Mouse (Mus musculus): ENCODE data around the gene Mmrn2. TPM values are rescaled to one million over a fixed set of nuclear protein-coding genes. Genes with fewer than 3 reads are reported as not detected.
A peak's percentile ranks its signal among the peaks of the same experiment; 100 is the strongest.

The Mmrn2 gene
- polyA plus RNA-seq, 1 experiment from 2014 or later: 15.6 TPM

DNA sequence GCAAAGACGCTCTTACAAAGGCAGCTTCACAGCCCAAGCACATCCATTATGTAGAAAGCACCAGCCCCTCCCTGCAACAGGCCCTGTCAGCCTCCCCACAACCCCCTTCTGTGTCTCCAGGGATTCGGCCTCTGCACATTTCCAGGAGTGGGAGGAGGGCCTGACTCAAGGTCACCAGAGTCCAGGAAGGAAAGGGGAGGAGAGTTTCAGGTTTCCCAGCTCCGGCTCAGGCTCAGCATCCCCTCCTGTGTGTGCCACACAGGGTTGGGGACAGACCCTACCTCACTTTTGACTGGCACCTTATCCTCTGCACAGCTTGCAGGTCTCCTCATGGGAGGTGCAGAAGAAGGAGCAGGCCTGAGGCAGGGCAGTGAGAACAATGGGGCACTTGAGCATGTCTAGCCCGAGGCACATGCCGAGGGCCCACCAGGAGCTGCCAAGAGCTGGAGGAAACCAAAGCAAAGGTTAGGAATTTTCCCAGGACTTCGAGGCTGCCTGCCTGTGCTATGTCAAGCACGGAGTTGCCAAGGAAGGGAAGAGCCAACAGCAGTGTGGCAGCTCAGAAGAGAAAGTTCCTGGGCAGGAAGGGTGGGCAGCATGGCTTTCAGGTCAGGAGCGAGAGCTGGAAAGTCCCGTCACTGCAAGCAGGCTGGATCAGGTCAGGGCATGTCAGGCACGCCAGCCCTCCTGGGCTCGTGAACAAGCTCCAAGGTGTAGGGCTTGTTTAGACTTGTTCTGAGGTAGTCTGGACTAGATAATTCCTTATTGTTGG is 3.5 kb downstream of the Mmrn2 start:
- 0 out of 2 replicates have a peak overlapping the region, but pooled peaks have one; percentile 9 for H3K9ac ChIP-seq (ENCODE audit: low read length)
- peak overlapping the region; percentile 72 for H3K27ac ChIP-seq (ENCODE audit: low read length)
- H3K4me1 ChIP-seq (replicated peaks; ENCODE audit: control insufficient read depth, insufficient read depth, low read length): peaks cover 22% of the 10 kb centered on the region
- no peak overlapping the region for H3K4me3 ChIP-seq (ENCODE audit: low read length)
- WGBS: 23% methylated on average over 11 of the region's 11 CpGs
- no peaks in the 10 kb centered on the region for H3K27me3 ChIP-seq (ENCODE audit: control insufficient read depth, insufficient read depth, low read depth, low read length)
- H3K36me3 ChIP-seq (ENCODE audit: control insufficient read depth, insufficient read depth, low read length): no peaks in the 10 kb centered on the region
- no peaks in the 10 kb centered on the region for H3K9me3 ChIP-seq (ENCODE audit: control insufficient read depth, low read length)
- ATAC-seq (ENCODE audit: low read depth): peak; percentile 59
- peak overlapping the region; percentile 27; the same call in 1 of the 2 replicates for H3K4me2 ChIP-seq (ENCODE audit: low read depth, low read length)

GRCm38 (mm10) chr14:34382921-34383704 is 7.8 kb downstream of the Mmrn2 start:
- peaks cover 9% of the 10 kb centered on the region; the same call in 1 of the 2 replicates for H3K4me1 ChIP-seq (replicated peaks; ENCODE audit: control insufficient read depth, insufficient read depth, low read length)
- H3K4me3 ChIP-seq (ENCODE audit: low read length): no peak overlapping the region
- no peak overlapping the region for H3K27ac ChIP-seq (ENCODE audit: low read length)
- H3K4me2 ChIP-seq (ENCODE audit: low read depth, low read length): no peak overlapping the region
- no peak for ATAC-seq (ENCODE audit: low read depth)
- 87% methylated on average over 9 of the region's 9 CpGs for WGBS
- H3K9ac ChIP-seq (ENCODE audit: low read length): no peak overlapping the region
- H3K9me3 ChIP-seq (ENCODE audit: control insufficient read depth, low read length): no peaks in the 10 kb centered on the region
- H3K27me3 ChIP-seq (ENCODE audit: control insufficient read depth, insufficient read depth, low read depth, low read length): no peaks in the 10 kb centered on the region
- no peaks in the 10 kb centered on the region for H3K36me3 ChIP-seq (ENCODE audit: control insufficient read depth, insufficient read depth, low read length)

GRCm38 (mm10) chr14:34393295-34393694 is 18.0 kb downstream of the Mmrn2 start:
- Histone ChIP-seq H3K9me3 (ENCODE audit: control insufficient read depth, low read length) (peaks cover 3% of the 10 kb centered on the region; the same call in 1 of the 2 replicates), H3K36me3 (ENCODE audit: control insufficient read depth, insufficient read depth, low read length) (no peaks in the 10 kb centered on the region), H3K4me1 (replicated peaks; ENCODE audit: control insufficient read depth, insufficient read depth, low read length) (no peaks in the 10 kb centered on the region), H3K27ac (ENCODE audit: low read length) (no peak overlapping the region), H3K9ac (ENCODE audit: low read length) (no peak overlapping the region), H3K4me3 (ENCODE audit: low read length) (no peak overlapping the region), H3K4me2 (ENCODE audit: low read depth, low read length) (no peak overlapping the region), H3K27me3 (ENCODE audit: control insufficient read depth, insufficient read depth, low read depth, low read length) (no peaks in the 10 kb centered on the region)
- ATAC-seq (ENCODE audit: low read depth): no peak
- WGBS: 68% methylated on average over 4 of the region's 4 CpGs

GRCm38 (mm10) chr14:34397871-34398270 is 22.6 kb downstream of the Mmrn2 start:
- Histone ChIP-seq H3K36me3 (ENCODE audit: control insufficient read depth, insufficient read depth, low read length) (peaks cover 6% of the 10 kb centered on the region; the same call in 1 of the 2 replicates), H3K4me1 (replicated peaks; ENCODE audit: control insufficient read depth, insufficient read depth, low read length) (no peaks in the 10 kb centered on the region), H3K9ac (ENCODE audit: low read length) (no peak overlapping the region), H3K27ac (ENCODE audit: low read length) (no peak overlapping the region), H3K27me3 (ENCODE audit: control insufficient read depth, insufficient read depth, low read depth, low read length) (no peaks in the 10 kb centered on the region), H3K4me3 (ENCODE audit: low read length) (no peak overlapping the region), H3K4me2 (ENCODE audit: low read depth, low read length) (no peak overlapping the region), H3K9me3 (ENCODE audit: control insufficient read depth, low read length) (no peaks in the 10 kb centered on the region)
- no peak for ATAC-seq (ENCODE audit: low read depth)
- 88% methylated on average over 5 of the region's 5 CpGs for WGBS

DNA sequence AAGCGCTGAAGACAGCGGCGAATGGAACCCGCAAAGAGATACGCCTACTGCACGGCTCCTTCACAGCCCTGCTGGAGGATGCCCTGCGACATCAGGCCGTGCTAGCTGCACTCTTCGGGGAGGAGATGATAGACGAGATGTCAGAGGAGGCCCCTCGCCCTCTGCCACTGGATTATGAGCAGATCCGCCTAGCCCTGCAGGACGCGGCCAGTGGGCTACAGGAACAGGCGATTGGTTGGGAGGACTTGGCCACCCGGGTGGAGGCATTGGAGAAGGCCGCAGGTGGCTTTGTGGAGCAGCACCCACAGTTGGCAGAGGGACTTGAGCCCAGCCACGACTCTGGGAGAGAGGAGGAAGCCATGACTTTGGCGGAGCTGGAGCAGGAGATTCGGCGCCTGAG is 23.6 kb downstream of the Mmrn2 start:
- H3K36me3 ChIP-seq (ENCODE audit: control insufficient read depth, insufficient read depth, low read length): peaks cover 6% of the 10 kb centered on the region; the same call in 1 of the 2 replicates
- H3K9me3 ChIP-seq (ENCODE audit: control insufficient read depth, low read length): no peaks in the 10 kb centered on the region
- 84% methylated on average over 21 of the region's 21 CpGs for WGBS
- H3K27ac ChIP-seq (ENCODE audit: low read length): no peak overlapping the region
- H3K27me3 ChIP-seq (ENCODE audit: control insufficient read depth, insufficient read depth, low read depth, low read length): no peaks in the 10 kb centered on the region
- H3K9ac ChIP-seq (ENCODE audit: low read length): no peak overlapping the region
- ATAC-seq (ENCODE audit: low read depth): no peak
- no peaks in the 10 kb centered on the region for H3K4me1 ChIP-seq (replicated peaks; ENCODE audit: control insufficient read depth, insufficient read depth, low read length)
- H3K4me3 ChIP-seq (ENCODE audit: low read length): no peak overlapping the region
- no peak overlapping the region for H3K4me2 ChIP-seq (ENCODE audit: low read depth, low read length)

DNA sequence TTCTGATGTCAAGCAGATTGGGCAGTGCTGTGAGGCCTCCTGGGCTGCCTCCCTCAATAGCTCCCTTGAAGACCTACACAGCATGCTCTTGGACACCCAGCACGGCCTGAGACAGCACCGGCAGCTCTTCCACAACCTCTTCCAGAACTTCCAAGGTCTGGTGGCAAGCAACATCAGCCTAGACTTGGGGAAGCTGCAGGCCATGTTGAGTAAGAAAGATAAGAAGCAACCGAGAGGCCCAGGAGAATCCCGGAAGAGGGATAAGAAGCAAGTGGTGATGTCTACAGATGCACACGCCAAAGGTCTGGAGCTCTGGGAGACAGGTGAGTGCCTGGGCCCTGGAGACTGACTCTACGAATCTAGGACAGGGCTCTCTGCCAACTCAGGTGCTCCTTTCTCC is 24.0 kb downstream of the Mmrn2 start:
- 89% methylated on average over 6 of the region's 6 CpGs for WGBS
- H3K36me3 ChIP-seq (ENCODE audit: control insufficient read depth, insufficient read depth, low read length): peaks cover 6% of the 10 kb centered on the region

DNA sequence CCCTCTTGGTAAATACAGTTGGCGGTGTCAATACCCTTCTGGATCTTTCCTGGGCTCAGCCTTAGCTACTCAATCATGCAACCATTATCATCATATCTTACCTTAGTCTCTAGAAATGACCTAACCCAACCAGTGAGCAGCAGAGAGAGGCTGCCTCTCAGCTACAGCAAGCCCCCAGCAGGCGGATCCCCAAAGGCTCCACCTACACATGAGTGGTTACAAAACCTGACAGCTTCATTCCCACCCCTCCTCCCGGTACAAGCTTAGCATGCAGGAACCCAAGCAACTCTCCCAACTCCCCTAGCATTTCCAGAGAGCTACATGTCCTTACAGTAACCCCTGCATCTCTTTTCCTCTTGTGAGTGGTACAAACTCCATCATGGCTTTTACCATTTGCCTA is 24.8 kb downstream of the Mmrn2 start:
- ATAC-seq (ENCODE audit: low read depth): no peak
- Histone ChIP-seq H3K4me1 (replicated peaks; ENCODE audit: control insufficient read depth, insufficient read depth, low read length) (no peaks in the 10 kb centered on the region), H3K9ac (ENCODE audit: low read length) (no peak overlapping the region), H3K36me3 (ENCODE audit: control insufficient read depth, insufficient read depth, low read length) (peaks cover 13% of the 10 kb centered on the region), H3K4me2 (ENCODE audit: low read depth, low read length) (no peak overlapping the region), H3K9me3 (ENCODE audit: control insufficient read depth, low read length) (no peaks in the 10 kb centered on the region), H3K4me3 (ENCODE audit: low read length) (no peak overlapping the region), H3K27me3 (ENCODE audit: control insufficient read depth, insufficient read depth, low read depth, low read length) (no peaks in the 10 kb centered on the region), H3K27ac (ENCODE audit: low read length) (no peak overlapping the region)
- WGBS: 91% methylated on average over 3 of the region's 3 CpGs

More for the DNA sequence above, 24.0 kb downstream of the Mmrn2 start:
- no peak overlapping the region for H3K4me3 ChIP-seq (ENCODE audit: low read length)
- no peak overlapping the region for H3K4me2 ChIP-seq (ENCODE audit: low read depth, low read length)
- H3K4me1 ChIP-seq (replicated peaks; ENCODE audit: control insufficient read depth, insufficient read depth, low read length): no peaks in the 10 kb centered on the region
- no peak overlapping the region for H3K9ac ChIP-seq (ENCODE audit: low read length)
- ATAC-seq (ENCODE audit: low read depth): no peak
- H3K9me3 ChIP-seq (ENCODE audit: control insufficient read depth, low read length): no peaks in the 10 kb centered on the region
- H3K27ac ChIP-seq (ENCODE audit: low read length): no peak overlapping the region
- no peaks in the 10 kb centered on the region for H3K27me3 ChIP-seq (ENCODE audit: control insufficient read depth, insufficient read depth, low read depth, low read length)

GRCm38 (mm10) chr14:34401135-34401534 is 25.9 kb downstream of the Mmrn2 start:
- H3K4me1 ChIP-seq (replicated peaks; ENCODE audit: control insufficient read depth, insufficient read depth, low read length): no peaks in the 10 kb centered on the region
- H3K27ac ChIP-seq (ENCODE audit: low read length): no peak overlapping the region
- no peaks in the 10 kb centered on the region for H3K9me3 ChIP-seq (ENCODE audit: control insufficient read depth, low read length)
- H3K27me3 ChIP-seq (ENCODE audit: control insufficient read depth, insufficient read depth, low read depth, low read length): no peaks in the 10 kb centered on the region
- H3K4me2 ChIP-seq (ENCODE audit: low read depth, low read length): no peak overlapping the region
- no peak for ATAC-seq (ENCODE audit: low read depth)
- WGBS: 52% methylated on average over 6 of the region's 6 CpGs
- peaks cover 17% of the 10 kb centered on the region for H3K36me3 ChIP-seq (ENCODE audit: control insufficient read depth, insufficient read depth, low read length)
- no peak overlapping the region for H3K9ac ChIP-seq (ENCODE audit: low read length)
- H3K4me3 ChIP-seq (ENCODE audit: low read length): no peak overlapping the region

DNA sequence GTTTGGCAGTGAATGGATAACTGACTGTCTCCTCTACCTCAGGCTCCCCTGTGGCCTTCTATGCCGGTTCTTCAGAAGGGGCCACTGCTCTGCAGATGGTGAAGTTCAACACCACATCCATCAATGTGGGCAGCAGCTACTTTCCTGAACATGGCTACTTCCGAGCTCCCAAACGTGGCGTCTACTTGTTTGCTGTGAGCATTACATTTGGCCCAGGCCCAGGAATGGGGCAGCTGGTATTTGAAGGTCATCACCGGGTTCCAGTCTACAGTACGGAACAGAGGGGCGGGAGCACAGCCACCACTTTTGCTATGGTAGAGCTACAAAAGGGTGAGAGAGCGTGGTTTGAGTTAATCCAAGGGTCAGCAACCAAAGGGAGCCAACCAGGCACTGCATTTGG is 27.6 kb downstream of the Mmrn2 start:
- H3K27me3 ChIP-seq (ENCODE audit: control insufficient read depth, insufficient read depth, low read depth, low read length): no peaks in the 10 kb centered on the region
- no peak for ATAC-seq (ENCODE audit: low read depth)

More for the DNA sequence above, 27.6 kb downstream of the Mmrn2 start:
- H3K36me3 ChIP-seq (ENCODE audit: control insufficient read depth, insufficient read depth, low read length): peaks cover 29% of the 10 kb centered on the region
- WGBS: 48% methylated on average over 8 of the region's 8 CpGs
- no peaks in the 10 kb centered on the region for H3K9me3 ChIP-seq (ENCODE audit: control insufficient read depth, low read length)
- no peak overlapping the region for H3K27ac ChIP-seq (ENCODE audit: low read length)
- H3K9ac ChIP-seq (ENCODE audit: low read length): no peak overlapping the region
- H3K4me1 ChIP-seq (replicated peaks; ENCODE audit: control insufficient read depth, insufficient read depth, low read length): no peaks in the 10 kb centered on the region
- no peak overlapping the region for H3K4me3 ChIP-seq (ENCODE audit: low read length)
- H3K4me2 ChIP-seq (ENCODE audit: low read depth, low read length): no peak overlapping the region

All from lung, embryonic 16.5 days (tissue).